Mouse (Mus musculus): ENCODE data around the gene Rassf4.

DNA sequence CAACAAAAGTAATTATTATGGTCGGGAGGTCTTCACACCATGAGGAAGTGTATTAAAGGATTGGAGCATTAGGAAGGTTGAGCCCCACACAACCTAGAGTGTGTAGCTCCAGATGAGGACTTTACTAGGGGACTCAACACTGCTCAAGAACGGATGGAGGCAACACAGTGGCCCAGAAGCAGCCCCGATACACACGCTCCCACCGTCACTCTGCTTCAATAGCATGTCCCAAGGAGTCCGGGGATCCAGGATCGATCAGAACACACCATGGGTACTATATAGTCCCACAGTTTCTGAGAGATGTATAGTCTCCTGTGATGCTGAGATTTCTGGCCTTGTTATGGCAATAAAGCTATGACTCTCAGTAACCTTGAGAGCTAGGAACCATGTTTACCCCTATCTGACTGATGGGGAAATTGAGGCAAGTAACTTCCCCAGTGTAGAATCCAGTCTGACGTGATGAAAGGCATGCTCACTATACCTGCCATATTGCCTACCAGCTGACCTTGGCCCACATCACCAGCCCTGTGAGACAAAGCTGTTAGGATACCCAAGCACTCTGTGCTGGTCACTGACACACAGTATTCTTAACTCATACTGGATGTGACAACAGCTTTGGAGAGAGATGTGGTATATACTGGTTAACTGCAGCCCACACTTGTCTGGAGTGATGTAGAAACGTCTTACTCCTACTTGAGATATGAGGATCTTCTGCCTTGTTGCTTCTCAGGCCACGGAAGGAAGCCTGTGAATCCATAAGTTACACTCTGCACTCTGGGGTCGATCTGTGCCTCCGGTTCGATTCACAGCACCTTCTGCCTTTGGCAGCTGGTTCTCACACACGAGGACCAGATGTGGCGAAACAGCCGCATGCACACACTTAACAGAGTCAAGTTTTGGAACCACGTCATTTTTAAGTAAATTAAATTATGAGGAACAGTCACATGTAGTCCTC is 39.7 kb downstream of the Rassf4 start:
- TF ChIP-seq CTCF (IDR thresholded peaks at IDR 0.05) (no peak), POLR2A (IDR thresholded peaks at IDR 0.05; ENCODE audit: insufficient read depth, low read depth, low read length) (no peak)

Measured in heart, adult 2 months (tissue).